Mouse (Mus musculus) ES-Bruce4 (cell line): ENCODE results near the gene Sp1.

Source experiments
- CTCF ChIP-seq: IDR thresholded peaks from one replicate; pipeline ENCODE4 v1.8.1; 2011; ENCODE audit warnings: low read depth, low read length
- EP300 ChIP-seq: IDR thresholded peaks from 2 replicates; pipeline ENCODE4 v1.6.1; 2011; ENCODE audit warnings: low read depth, low read length; ENCODE audit not compliant: insufficient read depth
- POLR2A ChIP-seq: IDR thresholded peaks from one replicate; pipeline ENCODE4 v1.8.1; 2011; ENCODE audit warnings: low read length; ENCODE audit not compliant: insufficient read depth

DNA sequence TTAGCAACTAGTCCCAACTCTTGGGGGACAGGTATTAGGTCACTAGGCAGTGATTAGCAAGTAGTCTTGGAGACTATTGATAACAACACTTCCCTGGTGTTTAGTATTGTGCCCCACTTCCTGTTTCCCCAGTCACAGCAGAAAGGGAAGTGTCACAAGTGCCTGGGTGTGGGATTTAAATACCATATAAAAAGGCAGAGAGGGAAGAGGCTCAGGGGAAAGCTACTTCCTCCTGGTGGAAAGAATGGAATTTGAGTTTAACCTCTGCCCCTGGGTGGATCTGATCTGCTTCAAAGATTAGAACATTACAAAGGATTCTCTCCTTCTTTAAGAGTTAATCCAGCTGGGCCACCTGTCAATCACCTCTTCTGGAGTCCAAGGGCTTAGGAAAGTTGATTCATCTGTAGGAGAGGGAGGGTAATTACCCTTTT is 12.3 kb upstream of the Sp1 start:
- TF ChIP-seq POLR2A = no peak
- no peak for TF ChIP-seq CTCF
- TF ChIP-seq EP300 = no peak
